Mouse (Mus musculus): ENCODE results near the gene Stab2. TPM values are rescaled to one million over a fixed set of nuclear protein-coding genes. Genes with fewer than 3 reads are reported as not detected.

Gene Stab2
- polyA plus RNA-seq, 1 experiment from 2014 or later = 0.17 TPM

GRCm38 (mm10) chr10:86846926-86847467 lies 160.8 kb downstream of the Stab2 start:
- WGBS = 83% methylated on average over 9 of the region's 9 CpGs
- no peaks in the 10 kb centered on the region for H3K36me3 ChIP-seq
- no peak overlapping the region for H3K4me3 ChIP-seq
- no peaks in the 10 kb centered on the region for H3K4me1 ChIP-seq (replicated peaks)
- no peaks in the 10 kb centered on the region for H3K27me3 ChIP-seq
- H3K9me3 ChIP-seq = no peaks in the 10 kb centered on the region
- no peak overlapping the region for H3K27ac ChIP-seq (replicated peaks)
- no peak overlapping the region for H3K9ac ChIP-seq
- H3K4me2 ChIP-seq = no peak overlapping the region
- no peak for ATAC-seq (ENCODE audit: low FRiP score, low read depth)

- Histone ChIP-seq H3K36me3 (no peaks in the 10 kb centered on the region), H3K9me3 (no peaks in the 10 kb centered on the region), H3K9ac (no peak overlapping the region), H3K4me3 (no peak overlapping the region), H3K27ac (replicated peaks) (no peak overlapping the region), H3K4me2 (no peak overlapping the region), H3K27me3 (no peaks in the 10 kb centered on the region), H3K4me1 (replicated peaks) (no peaks in the 10 kb centered on the region)
- ATAC-seq (ENCODE audit: low FRiP score, low read depth) = no peak
- WGBS = 88% methylated on average over 5 of the region's 5 CpGs
These were observed 165.2 kb downstream of the Stab2 start for GRCm38 (mm10) chr10:86842659-86843058.

GRCm38 (mm10) chr10:86838827-86839226 lies 169.0 kb downstream of the Stab2 start:
- Histone ChIP-seq H3K4me2 (no peak overlapping the region), H3K27me3 (no peaks in the 10 kb centered on the region), H3K4me3 (no peak overlapping the region), H3K27ac (replicated peaks) (no peak overlapping the region), H3K4me1 (replicated peaks) (no peaks in the 10 kb centered on the region), H3K9ac (no peak overlapping the region), H3K9me3 (no peaks in the 10 kb centered on the region), H3K36me3 (peaks cover 9% of the 10 kb centered on the region; the same call in 1 of the 2 replicates)
- no peak for ATAC-seq (ENCODE audit: low FRiP score, low read depth)
- WGBS = 76% methylated on average over 6 of the region's 6 CpGs

- no peaks in the 10 kb centered on the region for H3K9me3 ChIP-seq
- ATAC-seq (ENCODE audit: low FRiP score, low read depth) = no peak
- no peak overlapping the region for H3K4me3 ChIP-seq
- H3K27me3 ChIP-seq = no peaks in the 10 kb centered on the region
- no peaks in the 10 kb centered on the region for H3K4me1 ChIP-seq (replicated peaks)
- no peak overlapping the region for H3K9ac ChIP-seq
- 76% methylated on average over 4 of the region's 4 CpGs for WGBS
- H3K36me3 ChIP-seq = peaks cover 13% of the 10 kb centered on the region; the same call in 1 of the 2 replicates
- H3K27ac ChIP-seq (replicated peaks) = no peak overlapping the region
- no peak overlapping the region for H3K4me2 ChIP-seq
These were observed 171.0 kb downstream of the Stab2 start for GRCm38 (mm10) chr10:86836784-86837183.

- no peak for ATAC-seq (ENCODE audit: low FRiP score, low read depth)
- Histone ChIP-seq H3K9ac (no peak overlapping the region), H3K27me3 (no peaks in the 10 kb centered on the region), H3K4me1 (replicated peaks) (no peaks in the 10 kb centered on the region), H3K4me3 (no peak overlapping the region), H3K9me3 (no peaks in the 10 kb centered on the region), H3K27ac (replicated peaks) (no peak overlapping the region), H3K36me3 (peaks cover 25% of the 10 kb centered on the region), H3K4me2 (no peak overlapping the region)
- WGBS = 94% methylated on average over 2 of the region's 2 CpGs
These were observed 178.3 kb downstream of the Stab2 start for GRCm38 (mm10) chr10:86829515-86829914.

GRCm38 (mm10) chr10:86828221-86829135 lies 179.3 kb downstream of the Stab2 start:
- Histone ChIP-seq H3K4me2 (no peak overlapping the region), H3K9me3 (no peaks in the 10 kb centered on the region), H3K36me3 (peaks cover 21% of the 10 kb centered on the region), H3K9ac (no peak overlapping the region), H3K27me3 (no peaks in the 10 kb centered on the region), H3K27ac (replicated peaks) (no peak overlapping the region), H3K4me1 (replicated peaks) (no peaks in the 10 kb centered on the region), H3K4me3 (no peak overlapping the region)
- WGBS = 86% methylated on average over 15 of the region's 15 CpGs
- ATAC-seq (ENCODE audit: low FRiP score, low read depth) = peak; percentile 16; the same call in 1 of the 2 replicates

- ATAC-seq (ENCODE audit: low FRiP score, low read depth) = no peak
- Histone ChIP-seq H3K4me3 (no peak overlapping the region), H3K4me2 (no peak overlapping the region), H3K36me3 (peaks cover 18% of the 10 kb centered on the region), H3K9me3 (no peaks in the 10 kb centered on the region), H3K27me3 (no peaks in the 10 kb centered on the region), H3K4me1 (replicated peaks) (no peaks in the 10 kb centered on the region), H3K9ac (no peak overlapping the region), H3K27ac (replicated peaks) (no peak overlapping the region)
- 84% methylated on average over 3 of the region's 3 CpGs for WGBS
These were observed 180.9 kb downstream of the Stab2 start for GRCm38 (mm10) chr10:86826929-86827328.

- no peak for ATAC-seq (ENCODE audit: low FRiP score, low read depth)
- no peaks in the 10 kb centered on the region for H3K4me1 ChIP-seq (replicated peaks)
- H3K27me3 ChIP-seq = no peaks in the 10 kb centered on the region
- no peak overlapping the region for H3K9ac ChIP-seq
- no peak overlapping the region for H3K4me2 ChIP-seq
- H3K36me3 ChIP-seq = peaks cover 17% of the 10 kb centered on the region
- no peaks in the 10 kb centered on the region for H3K9me3 ChIP-seq
- no peak overlapping the region for H3K4me3 ChIP-seq
- H3K27ac ChIP-seq (replicated peaks) = no peak overlapping the region
- 82% methylated on average over 10 of the region's 10 CpGs for WGBS
These were observed 181.8 kb downstream of the Stab2 start for GRCm38 (mm10) chr10:86825871-86826522.

GRCm38 (mm10) chr10:86824871-86825270 lies 183.0 kb downstream of the Stab2 start:
- peaks cover 1% of the 10 kb centered on the region for H3K4me1 ChIP-seq (replicated peaks)
- no peaks in the 10 kb centered on the region for H3K9me3 ChIP-seq
- ATAC-seq (ENCODE audit: low FRiP score, low read depth) = no peak
- 65% methylated on average over 14 of the region's 14 CpGs for WGBS
- no peak overlapping the region for H3K4me3 ChIP-seq
- H3K9ac ChIP-seq = no peak overlapping the region
- no peaks in the 10 kb centered on the region for H3K27me3 ChIP-seq
- peaks cover 26% of the 10 kb centered on the region for H3K36me3 ChIP-seq
- H3K27ac ChIP-seq (replicated peaks) = no peak overlapping the region
- no peak overlapping the region for H3K4me2 ChIP-seq

GRCm38 (mm10) chr10:86824093-86824492 lies 183.7 kb downstream of the Stab2 start:
- no peak overlapping the region for H3K4me3 ChIP-seq
- H3K9ac ChIP-seq = no peak overlapping the region
- no peaks in the 10 kb centered on the region for H3K9me3 ChIP-seq
- peaks cover 26% of the 10 kb centered on the region for H3K36me3 ChIP-seq
- H3K4me2 ChIP-seq = no peak overlapping the region
- H3K27ac ChIP-seq (replicated peaks) = no peak overlapping the region
- ATAC-seq (ENCODE audit: low FRiP score, low read depth) = no peak
- WGBS = 81% methylated on average over 6 of the region's 6 CpGs
- no peaks in the 10 kb centered on the region for H3K27me3 ChIP-seq
- H3K4me1 ChIP-seq (replicated peaks) = peaks cover 8% of the 10 kb centered on the region

- ATAC-seq (ENCODE audit: low FRiP score, low read depth) = no peak
- no peak overlapping the region for H3K4me2 ChIP-seq
- WGBS = 94% methylated on average over 7 of the region's 7 CpGs
These were observed 186.8 kb downstream of the Stab2 start for GRCm38 (mm10) chr10:86821014-86821413.

GRCm38 (mm10) chr10:86819649-86820165 lies 188.1 kb downstream of the Stab2 start:
- H3K4me2 ChIP-seq = 0 out of 2 replicates have a peak overlapping the region, but pooled peaks have one; percentile 9
- ATAC-seq (ENCODE audit: low FRiP score, low read depth) = peak; percentile 83
- no peak overlapping the region for H3K9ac ChIP-seq
- peaks cover 8% of the 10 kb centered on the region for H3K4me1 ChIP-seq (replicated peaks)
- H3K4me3 ChIP-seq = no peak overlapping the region
- no peaks in the 10 kb centered on the region for H3K27me3 ChIP-seq
- peak overlapping the region; percentile 19 for H3K27ac ChIP-seq (replicated peaks)
- WGBS = 13% methylated on average over 8 of the region's 8 CpGs
- peaks cover 17% of the 10 kb centered on the region for H3K36me3 ChIP-seq
- no peaks in the 10 kb centered on the region for H3K9me3 ChIP-seq

More at GRCm38 (mm10) chr10:86821014-86821413, 186.8 kb downstream of the Stab2 start:
- Histone ChIP-seq H3K9ac (no peak overlapping the region), H3K36me3 (peaks cover 26% of the 10 kb centered on the region), H3K4me1 (replicated peaks) (peaks cover 8% of the 10 kb centered on the region), H3K9me3 (no peaks in the 10 kb centered on the region), H3K27ac (replicated peaks) (no peak overlapping the region), H3K27me3 (no peaks in the 10 kb centered on the region), H3K4me3 (no peak overlapping the region)
